Mouse (Mus musculus): Measurements from ENCODE around the gene Cadm4. TPM values are rescaled to one million over a fixed set of nuclear protein-coding genes. Genes with fewer than 3 reads are reported as not detected.
A peak's percentile ranks its signal among the peaks of the same experiment; 100 is the strongest.
"Not testable (repeated sequence)": the region's sequence is repeated elsewhere in the genome, so short reads cannot be mapped to it uniquely, and the experiment has no call there.

The Cadm4 gene
- polyA plus RNA-seq, 1 experiment = 66.4 TPM

GRCm38 (mm10) chr7:24506838-24507725 lies 25.3 kb downstream of the Cadm4 start, which contains the start of gene Zfp428:
Gene Zfp428 (plus strand): TSS chr7:24507006.
- Histone ChIP-seq H3K4me3 (ENCODE audit: insufficient read depth, low read depth, low read length) (peak within 1 kb of the TSS; percentile 90), H3K27ac (ENCODE audit: insufficient read depth, low read depth, low read length) (peak within 1 kb of the TSS; percentile 90), H3K27me3 (replicated peaks; ENCODE audit: control insufficient read depth, insufficient read depth, low read length) (no peaks in the 10 kb centered on the region), H3K4me1 (ENCODE audit: control insufficient read depth, insufficient read depth, low read length) (peaks cover 11% of the 10 kb centered on the region; the same call in 1 of the 2 replicates), H3K36me3 (ENCODE audit: control insufficient read depth, insufficient read depth, low read length) (no peaks in the 10 kb centered on the region)
- under 1% methylated on average over 84 of the region's 84 CpGs for WGBS
- no peak for TF ChIP-seq CTCF (conservative IDR thresholded peaks at IDR 0.05; ENCODE audit: insufficient read depth, insufficient read length, low read depth, low read length)
- no peak for TF ChIP-seq POLR2A (IDR thresholded peaks at IDR 0.05; ENCODE audit: low read depth, low read length)
- DNase-seq = peak; percentile 92

- H3K36me3 ChIP-seq (ENCODE audit: control insufficient read depth, insufficient read depth, low read length) = no peaks in the 10 kb centered on the region
- 2% methylated on average over 20 of the region's 20 CpGs for WGBS
- no peaks in the 10 kb centered on the region for H3K27me3 ChIP-seq (replicated peaks; ENCODE audit: control insufficient read depth, insufficient read depth, low read length)
- H3K4me1 ChIP-seq (ENCODE audit: control insufficient read depth, insufficient read depth, low read length) = peaks cover 11% of the 10 kb centered on the region; the same call in 1 of the 2 replicates
- TF ChIP-seq POLR2A (IDR thresholded peaks at IDR 0.05; ENCODE audit: low read depth, low read length) (no peak), CTCF (conservative IDR thresholded peaks at IDR 0.05; ENCODE audit: insufficient read depth, insufficient read length, low read depth, low read length) (no peak)
- peak overlapping the region; percentile 90 for H3K27ac ChIP-seq (ENCODE audit: insufficient read depth, low read depth, low read length)
- H3K4me3 ChIP-seq (ENCODE audit: insufficient read depth, low read depth, low read length) = peak overlapping the region; percentile 90
- DNase-seq = peak; percentile 38
Measured at GRCm38 (mm10) chr7:24507726-24508114, 25.9 kb downstream of the Cadm4 start.

- 92% methylated on average over 7 of the region's 7 CpGs for WGBS
- Histone ChIP-seq H3K36me3 (ENCODE audit: control insufficient read depth, insufficient read depth, low read length) (no peaks in the 10 kb centered on the region), H3K4me1 (ENCODE audit: control insufficient read depth, insufficient read depth, low read length) (peaks cover 7% of the 10 kb centered on the region; the same call in 1 of the 2 replicates), H3K27ac (ENCODE audit: insufficient read depth, low read depth, low read length) (no peak within 1 kb of the TSS), H3K4me3 (ENCODE audit: insufficient read depth, low read depth, low read length) (no peak within 1 kb of the TSS), H3K27me3 (replicated peaks; ENCODE audit: control insufficient read depth, insufficient read depth, low read length) (no peaks in the 10 kb centered on the region)
- no peak for TF ChIP-seq POLR2A (IDR thresholded peaks at IDR 0.05; ENCODE audit: low read depth, low read length)
- TF ChIP-seq CTCF (conservative IDR thresholded peaks at IDR 0.05; ENCODE audit: insufficient read depth, insufficient read length, low read depth, low read length) = no peak
- DNase-seq = no peak
Measured at GRCm38 (mm10) chr7:24512355-24512754, 30.5 kb downstream of the Cadm4 start, which contains the start of gene AC161166.1. Gene AC161166.1 (minus strand): TSS chr7:24512455.

GRCm38 (mm10) chr7:24516319-24516718 lies 34.5 kb downstream of the Cadm4 start:
- H3K27ac ChIP-seq (ENCODE audit: insufficient read depth, low read depth, low read length); H3K4me1 ChIP-seq (ENCODE audit: control insufficient read depth, insufficient read depth, low read length); H3K36me3 ChIP-seq (ENCODE audit: control insufficient read depth, insufficient read depth, low read length); H3K4me3 ChIP-seq (ENCODE audit: insufficient read depth, low read depth, low read length); H3K27me3 ChIP-seq (replicated peaks; ENCODE audit: control insufficient read depth, insufficient read depth, low read length): not testable (repeated sequence)
- WGBS = 73% methylated on average over 8 of the region's 8 CpGs
- peak; percentile 51 for DNase-seq
- TF ChIP-seq CTCF (conservative IDR thresholded peaks at IDR 0.05; ENCODE audit: insufficient read depth, insufficient read length, low read depth, low read length) = 0 out of 2 replicates have a peak, but pooled peaks have one; percentile 41

GRCm38 (mm10) chr7:24517077-24517476 lies 35.3 kb downstream of the Cadm4 start:
- no peaks in the 10 kb centered on the region for H3K4me1 ChIP-seq (ENCODE audit: control insufficient read depth, insufficient read depth, low read length)
- no peaks in the 10 kb centered on the region for H3K27me3 ChIP-seq (replicated peaks; ENCODE audit: control insufficient read depth, insufficient read depth, low read length)
- no peak for DNase-seq

GRCm38 (mm10) chr7:24517654-24518053 lies 35.8 kb downstream of the Cadm4 start:
- Histone ChIP-seq H3K27ac (ENCODE audit: insufficient read depth, low read depth, low read length) (no peak overlapping the region), H3K4me1 (ENCODE audit: control insufficient read depth, insufficient read depth, low read length) (no peaks in the 10 kb centered on the region), H3K36me3 (ENCODE audit: control insufficient read depth, insufficient read depth, low read length) (no peaks in the 10 kb centered on the region), H3K4me3 (ENCODE audit: insufficient read depth, low read depth, low read length) (no peak overlapping the region), H3K27me3 (replicated peaks; ENCODE audit: control insufficient read depth, insufficient read depth, low read length) (no peaks in the 10 kb centered on the region)
- DNase-seq = no peak
- 68% methylated on average over 6 of the region's 6 CpGs for WGBS
- TF ChIP-seq CTCF (conservative IDR thresholded peaks at IDR 0.05; ENCODE audit: insufficient read depth, insufficient read length, low read depth, low read length) (no peak), POLR2A (IDR thresholded peaks at IDR 0.05; ENCODE audit: low read depth, low read length) (no peak)

More at GRCm38 (mm10) chr7:24517077-24517476, 35.3 kb downstream of the Cadm4 start:
- H3K4me3 ChIP-seq (ENCODE audit: insufficient read depth, low read depth, low read length) = no peak overlapping the region
- TF ChIP-seq CTCF (conservative IDR thresholded peaks at IDR 0.05; ENCODE audit: insufficient read depth, insufficient read length, low read depth, low read length) = no peak
- no peak for TF ChIP-seq POLR2A (IDR thresholded peaks at IDR 0.05; ENCODE audit: low read depth, low read length)
- H3K36me3 ChIP-seq (ENCODE audit: control insufficient read depth, insufficient read depth, low read length) = no peaks in the 10 kb centered on the region
- H3K27ac ChIP-seq (ENCODE audit: insufficient read depth, low read depth, low read length) = no peak overlapping the region
- 75% methylated on average over 5 of the region's 5 CpGs for WGBS

- WGBS = 50% methylated on average over 3 of the region's 3 CpGs
- DNase-seq = no peak
- Histone ChIP-seq H3K27me3 (replicated peaks; ENCODE audit: control insufficient read depth, insufficient read depth, low read length) (no peaks in the 10 kb centered on the region), H3K4me3 (ENCODE audit: insufficient read depth, low read depth, low read length) (no peak overlapping the region), H3K27ac (ENCODE audit: insufficient read depth, low read depth, low read length) (no peak overlapping the region), H3K36me3 (ENCODE audit: control insufficient read depth, insufficient read depth, low read length) (no peaks in the 10 kb centered on the region), H3K4me1 (ENCODE audit: control insufficient read depth, insufficient read depth, low read length) (no peaks in the 10 kb centered on the region)
- TF ChIP-seq CTCF (conservative IDR thresholded peaks at IDR 0.05; ENCODE audit: insufficient read depth, insufficient read length, low read depth, low read length) = no peak
- TF ChIP-seq POLR2A (IDR thresholded peaks at IDR 0.05; ENCODE audit: low read depth, low read length) = no peak
Measured at GRCm38 (mm10) chr7:24519130-24519529, 37.3 kb downstream of the Cadm4 start.

- DNase-seq; H3K36me3 ChIP-seq (ENCODE audit: control insufficient read depth, insufficient read depth, low read length); H3K27ac ChIP-seq (ENCODE audit: insufficient read depth, low read depth, low read length); H3K4me3 ChIP-seq (ENCODE audit: insufficient read depth, low read depth, low read length); H3K27me3 ChIP-seq (replicated peaks; ENCODE audit: control insufficient read depth, insufficient read depth, low read length); H3K4me1 ChIP-seq (ENCODE audit: control insufficient read depth, insufficient read depth, low read length): not testable (repeated sequence)
- WGBS = 90% methylated on average over 10 of the region's 10 CpGs
Measured at GRCm38 (mm10) chr7:24520054-24520453, 38.2 kb downstream of the Cadm4 start.

Data from kidney, adult 2 months (tissue).